Mouse (Mus musculus) c-Kit-negative CD71-positive TER-119-positive erythroid progenitor cells, embryonic 14.5 days (primary cell): ENCODE data around the gene Prpf40b.
"Not testable (repeated sequence)": the region's sequence is repeated elsewhere in the genome, so short reads cannot be mapped to it uniquely, and the experiment has no call there.

Source experiments
- DNase-seq: peaks from one replicate; pipeline ENCODE4 v3.0.0-alpha.2; 2013; ENCODE audit warnings: low read depth, low spot score

Gene Prpf40b

DNA sequence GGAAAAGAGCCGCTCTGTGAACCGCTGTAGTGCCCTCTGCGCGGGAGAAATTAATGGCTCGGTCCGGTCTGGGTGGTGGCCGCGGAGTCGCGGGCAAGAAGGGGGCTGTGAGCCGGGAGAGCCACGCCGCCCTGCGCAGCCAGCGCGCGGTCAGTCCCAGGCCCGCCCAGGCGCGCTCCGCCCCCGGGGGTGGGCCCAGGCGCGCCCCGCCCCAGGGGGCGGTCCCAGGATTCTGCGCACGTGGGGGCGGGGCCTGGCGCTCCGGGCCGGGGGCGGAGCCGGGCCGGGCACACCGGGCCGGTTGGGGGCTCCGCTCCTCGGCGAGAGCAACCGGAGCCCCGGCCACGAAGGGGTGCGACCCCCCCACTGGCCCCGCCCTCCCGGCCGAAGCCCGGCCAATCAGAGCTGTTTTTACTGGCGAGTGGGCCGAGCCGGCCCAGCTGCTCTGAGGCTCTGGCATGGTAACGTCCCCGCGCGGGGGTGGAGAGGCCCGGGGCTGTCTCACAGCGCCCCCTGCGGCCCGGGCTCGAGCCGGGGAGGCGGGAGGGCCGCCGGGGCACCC lies at the start of gene Prpf40b:
Prpf40b (plus strand) TSS at position 275 of the 562 bp plus-strand sequence.
- peak; percentile 51 for DNase-seq

DNA sequence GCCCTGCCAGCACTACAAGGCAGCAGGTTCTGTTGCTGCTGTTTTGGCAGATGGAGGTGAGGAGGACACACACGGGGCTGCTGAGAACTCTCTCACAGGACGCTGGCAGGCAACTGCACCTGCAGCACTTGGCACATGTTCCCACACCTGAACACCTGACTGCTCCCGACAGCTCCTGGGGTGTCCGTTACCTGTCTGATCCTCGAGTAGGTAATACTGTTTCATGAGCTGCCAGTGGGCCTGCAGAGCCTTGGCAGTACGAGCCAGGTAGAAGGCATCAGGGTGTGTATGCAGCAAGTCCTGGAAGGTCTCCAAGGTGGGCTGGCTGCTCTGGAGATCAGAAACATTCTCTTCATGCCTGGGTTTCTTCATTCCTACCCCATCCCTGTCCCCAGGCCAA lies 48.2 kb upstream of the Prpf40b start:
- DNase-seq = not testable (repeated sequence)

DNA sequence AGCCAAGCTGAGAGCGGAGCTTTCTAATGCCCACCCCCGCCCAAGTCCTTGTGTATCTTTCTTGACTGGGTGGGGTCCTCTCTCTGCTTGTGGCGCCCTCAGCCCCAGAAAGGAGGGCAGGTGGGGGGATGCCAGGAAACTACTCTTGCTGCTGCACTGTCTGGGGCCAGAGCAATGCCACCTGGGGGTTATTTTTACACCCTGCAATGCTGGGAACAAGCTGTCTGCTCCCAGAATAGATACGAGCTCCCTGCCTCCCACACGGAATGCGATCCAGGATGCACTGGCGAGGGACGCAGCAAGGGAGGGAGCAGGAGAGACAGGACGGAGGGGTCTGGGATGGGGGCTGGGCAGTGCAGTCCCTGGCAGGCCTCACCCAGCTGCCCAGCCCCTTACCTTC lies 45.9 kb upstream of the Prpf40b start:
- no peak for DNase-seq

DNA sequence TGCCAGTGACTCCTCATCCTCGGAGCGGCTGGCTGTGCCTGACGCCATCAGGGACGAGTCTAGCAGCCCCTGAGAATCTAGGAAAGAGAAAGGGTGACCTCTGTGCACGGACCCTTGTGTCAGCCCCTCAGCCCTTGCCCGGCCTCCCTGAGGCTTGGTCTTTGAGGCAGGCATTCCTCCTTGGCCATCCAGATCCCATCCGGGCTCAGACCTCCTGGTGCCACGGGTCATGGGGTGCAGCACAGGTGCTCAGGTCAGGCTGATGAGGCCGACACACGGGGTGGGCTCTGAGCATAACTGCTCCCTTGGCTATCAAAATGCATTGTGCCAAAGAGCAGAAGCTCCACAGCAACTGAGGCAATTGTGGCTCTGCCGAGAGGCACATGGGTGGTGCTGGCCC lies 44.9 kb upstream of the Prpf40b start:
- DNase-seq = no peak

DNA sequence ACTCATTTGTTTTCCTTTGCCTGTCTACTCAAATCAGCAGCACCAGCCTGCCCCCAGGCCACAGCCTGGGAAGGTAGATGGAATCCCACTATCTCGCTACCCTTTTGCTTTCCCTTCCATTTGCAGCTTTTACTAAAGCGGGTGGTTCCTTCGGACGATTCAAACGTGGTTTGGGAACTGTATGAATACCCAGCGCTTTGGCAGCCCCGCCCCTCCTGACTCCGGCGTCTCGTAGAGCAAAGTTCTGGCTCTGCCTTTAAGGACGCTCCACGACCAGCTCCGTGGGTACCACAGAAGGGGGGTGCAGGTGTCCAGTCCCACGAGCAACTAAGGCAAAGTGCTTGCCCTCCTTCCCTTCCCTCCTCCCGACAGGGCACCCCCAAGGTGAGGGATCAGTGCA lies 43.8 kb upstream of the Prpf40b start:
- DNase-seq = not testable (repeated sequence)

DNA sequence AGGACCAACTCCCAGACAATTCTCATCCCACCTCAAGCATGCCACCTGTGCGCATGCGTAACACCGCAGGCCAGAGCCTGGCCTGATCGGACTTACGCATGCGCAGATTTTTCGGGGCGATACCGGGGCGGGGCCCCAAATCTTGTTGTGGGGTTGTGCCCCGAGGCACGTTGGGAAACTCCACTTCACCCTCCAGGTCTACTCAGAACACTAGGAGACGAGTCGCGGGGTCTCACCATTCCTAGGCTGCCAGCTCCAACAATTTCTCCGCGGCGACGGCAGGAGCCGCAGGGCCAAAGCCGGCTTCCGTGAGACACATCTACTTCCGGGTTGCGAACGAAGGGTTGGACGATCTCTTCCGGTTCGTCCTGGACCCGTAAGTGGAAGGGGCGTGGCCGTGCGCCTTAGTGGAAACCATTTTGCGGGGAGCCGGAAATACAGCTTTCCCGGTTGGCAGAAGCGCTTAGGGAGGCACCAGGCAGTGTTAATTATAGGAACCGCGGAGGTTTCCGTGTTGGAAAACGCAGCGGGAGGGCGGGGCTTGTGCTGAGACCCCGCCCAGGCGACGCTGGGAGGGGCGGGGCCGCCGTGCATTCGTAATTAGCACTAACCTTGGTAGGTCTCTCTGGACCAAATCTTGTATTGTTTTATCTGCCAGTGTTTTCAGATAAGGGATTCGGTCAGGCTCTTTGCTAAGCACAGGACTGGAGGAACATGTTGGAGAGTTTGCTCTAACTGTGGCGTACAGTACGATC lies 43.1 kb upstream of the Prpf40b start, which contains the start of gene Mcrs1:
Mcrs1 (minus strand) TSS at position 336 of the 755 bp plus-strand sequence.
- peak; percentile 96 for DNase-seq

DNA sequence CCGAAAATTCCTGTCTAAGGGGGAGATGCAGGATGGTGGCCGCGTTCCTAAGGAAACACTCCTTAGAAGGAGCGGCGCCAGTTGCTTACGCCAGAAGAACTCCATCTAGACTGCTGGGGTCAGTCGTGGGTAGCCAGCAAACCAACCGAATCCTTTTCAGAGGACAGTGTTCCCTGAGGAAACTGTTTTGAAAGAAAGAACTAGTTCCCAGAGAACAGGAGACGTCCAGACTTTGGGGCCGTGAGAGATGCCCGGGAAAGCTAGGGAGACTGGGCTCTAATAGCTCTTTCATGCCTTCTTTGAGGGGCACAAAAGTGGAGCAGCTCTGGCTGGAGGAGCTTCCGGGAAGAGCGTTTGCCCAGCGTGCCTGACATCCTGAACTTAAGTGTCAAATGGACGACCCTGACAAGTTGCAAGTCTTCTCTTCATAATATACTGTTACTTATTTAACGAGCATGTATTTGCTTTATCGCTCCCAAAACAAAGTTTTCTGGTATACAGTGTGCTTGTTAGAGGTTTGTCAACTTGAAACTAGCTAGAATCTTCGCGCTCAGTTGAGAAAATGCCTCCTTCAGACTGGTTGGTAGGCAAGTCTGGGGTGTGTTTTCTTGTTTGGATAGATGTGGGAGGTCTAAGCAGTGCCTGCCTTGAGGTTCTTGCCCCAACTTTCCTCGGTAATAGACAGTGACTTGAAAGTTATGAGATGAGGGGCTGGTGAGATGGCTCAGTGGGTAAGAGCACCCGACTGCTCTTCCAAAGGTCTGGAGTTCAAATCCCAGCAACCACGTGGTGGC lies 42.3 kb upstream of the Prpf40b start:
- peak; percentile 24 for DNase-seq

DNA sequence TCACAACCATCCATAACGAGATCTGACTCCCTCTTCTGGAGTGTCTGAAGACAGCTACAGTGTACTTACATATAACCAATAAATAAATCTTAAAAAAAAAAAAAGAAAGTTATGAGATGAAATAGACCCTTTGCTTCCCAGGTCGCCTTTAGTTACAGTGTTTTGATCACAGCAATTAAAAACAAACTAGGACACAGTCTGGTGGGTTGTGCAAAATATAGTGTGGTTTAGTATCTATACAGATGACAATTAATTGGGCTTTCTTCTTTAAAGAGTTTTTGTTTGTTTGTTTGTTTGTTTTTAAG lies 41.8 kb upstream of the Prpf40b start:
- not testable (repeated sequence) for DNase-seq

DNA sequence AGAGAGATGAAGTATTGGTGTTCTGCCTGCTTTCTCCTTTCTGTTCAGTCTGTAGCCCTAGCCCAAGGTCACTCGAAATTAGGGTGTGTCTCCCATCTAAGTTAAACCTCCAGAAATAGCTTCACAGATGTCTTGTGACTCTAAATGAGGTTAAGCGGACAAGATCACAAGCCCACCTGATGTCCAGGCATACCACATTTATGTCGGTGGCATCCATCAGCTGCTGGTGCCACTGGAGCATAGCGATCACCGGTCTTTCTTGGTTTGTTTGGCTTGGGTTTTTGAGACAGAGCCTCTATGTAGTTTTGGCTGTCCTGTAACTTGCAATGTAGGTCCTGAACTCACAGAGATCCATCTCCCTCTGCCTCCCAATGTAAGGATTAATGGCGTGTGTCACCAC lies 41.1 kb upstream of the Prpf40b start:
- no peak for DNase-seq

DNA sequence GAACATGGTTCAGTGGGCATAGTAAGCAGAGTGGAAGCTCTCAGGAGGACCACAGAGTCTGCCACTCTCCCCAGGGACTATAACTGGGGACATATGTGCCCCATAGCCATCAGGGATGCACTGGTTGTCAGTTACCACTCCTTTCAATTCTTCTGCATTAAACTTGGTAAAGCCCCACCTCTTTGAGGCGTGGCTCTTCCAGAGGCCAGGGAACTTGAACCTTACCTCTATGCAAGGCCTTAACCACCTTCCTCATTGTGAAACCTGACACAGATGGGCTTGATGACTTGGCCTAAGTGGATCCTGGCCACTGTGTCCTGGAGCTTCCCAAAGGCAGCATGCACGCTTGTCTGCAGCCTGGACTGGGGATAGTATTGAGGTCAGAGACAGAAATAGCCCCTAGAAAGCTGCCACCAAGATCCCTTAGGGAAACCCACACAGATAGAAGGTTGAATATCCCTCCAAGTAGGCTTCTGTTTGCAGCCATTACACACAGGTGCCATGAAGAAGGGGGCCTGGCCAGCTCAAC lies 40.3 kb upstream of the Prpf40b start:
- no peak for DNase-seq

DNA sequence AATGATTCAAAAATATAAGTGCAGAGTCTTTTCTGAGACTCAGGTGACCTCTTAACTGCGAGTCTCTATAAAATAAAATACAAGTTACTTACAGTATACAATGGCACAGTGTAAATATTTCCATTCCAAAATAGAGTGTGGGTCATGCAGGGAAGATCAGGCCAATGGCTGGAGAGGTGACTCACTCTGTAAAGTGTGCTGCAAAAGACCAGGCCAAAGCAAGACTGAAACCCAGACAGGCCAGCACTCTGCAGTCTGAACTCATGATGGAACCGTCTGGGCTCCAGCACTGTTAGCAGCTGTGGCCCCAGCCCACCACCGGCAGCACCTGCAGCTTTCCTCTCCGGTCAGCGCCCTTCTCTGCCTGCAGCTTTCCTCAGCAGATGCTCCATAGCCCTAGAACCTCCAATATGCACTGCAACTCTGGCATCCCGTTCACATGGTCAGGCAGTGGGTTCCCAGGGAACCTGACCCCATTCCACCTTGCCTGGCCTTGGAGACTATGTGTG lies 39.6 kb upstream of the Prpf40b start:
- no peak for DNase-seq

DNA sequence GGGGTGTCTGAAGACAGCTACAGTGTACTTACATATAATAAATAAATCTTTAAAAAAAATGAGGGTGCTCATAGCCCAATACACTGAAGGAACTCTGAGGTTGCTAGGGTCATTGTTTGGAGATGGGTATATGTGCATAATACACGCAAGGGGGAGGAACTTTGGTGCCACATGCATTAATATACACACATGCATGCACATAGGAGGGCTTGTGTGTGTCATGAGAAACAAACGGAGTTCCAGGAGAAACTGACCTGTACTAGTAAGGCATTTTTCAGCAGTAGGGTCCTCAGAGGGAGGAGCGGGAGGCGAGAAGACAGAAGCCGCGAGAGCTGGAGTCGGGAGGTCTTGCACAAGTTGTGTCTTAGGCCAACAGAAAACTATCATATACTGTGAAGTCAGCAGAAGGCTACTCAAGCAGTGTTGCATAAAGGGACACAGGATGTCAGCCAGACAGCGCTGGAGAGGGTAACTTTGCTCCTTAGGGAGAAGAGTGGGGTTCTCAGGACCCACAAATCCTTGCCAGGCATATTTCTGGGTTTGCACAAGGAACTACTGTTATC lies 35.6 kb upstream of the Prpf40b start:
- no peak for DNase-seq

DNA sequence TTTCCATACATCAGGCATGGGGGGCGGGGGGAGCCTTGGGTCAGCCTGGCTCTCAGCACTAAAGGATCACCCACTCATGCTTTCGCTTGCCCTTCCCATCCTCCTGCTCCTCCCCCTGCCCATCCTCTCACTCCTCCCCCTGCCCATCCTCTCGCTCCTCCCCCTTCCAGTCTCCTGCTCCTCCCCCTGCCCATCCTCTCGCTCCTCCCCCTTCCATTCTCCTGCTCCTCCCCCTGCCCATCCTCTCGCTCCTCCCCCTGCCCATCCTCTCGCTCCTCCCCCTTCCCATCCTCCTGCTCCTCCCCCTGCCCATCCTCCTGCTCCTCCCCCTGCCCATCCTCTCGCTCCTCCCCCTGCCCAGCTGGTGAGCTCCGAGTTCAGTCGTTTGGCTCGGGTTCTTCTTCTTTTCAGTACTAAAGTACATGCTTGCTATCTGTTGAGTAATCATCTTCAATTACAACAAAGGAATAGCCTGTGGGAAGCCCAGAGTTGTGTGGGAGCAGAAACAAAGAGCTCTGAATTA lies 35.1 kb upstream of the Prpf40b start:
- no peak for DNase-seq

DNA sequence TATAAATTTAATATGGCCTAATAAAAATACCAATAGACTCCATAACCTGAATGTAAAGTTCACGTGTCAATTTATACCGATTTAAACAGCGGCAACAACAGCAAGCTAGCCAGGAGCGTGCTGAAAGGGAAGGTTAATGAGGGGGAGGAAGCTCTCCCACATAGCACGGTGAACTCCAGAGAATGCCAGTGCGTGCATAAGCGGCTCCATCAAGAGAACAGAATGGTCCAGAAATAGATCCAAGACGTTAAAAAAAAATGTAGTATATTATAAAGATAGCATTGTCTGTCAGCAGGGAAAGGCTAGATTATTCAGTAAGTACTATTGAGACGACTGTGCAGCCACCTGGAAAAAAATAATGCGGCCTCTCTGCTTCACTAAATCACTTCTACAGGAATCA lies 32.2 kb upstream of the Prpf40b start:
- no peak for DNase-seq

DNA sequence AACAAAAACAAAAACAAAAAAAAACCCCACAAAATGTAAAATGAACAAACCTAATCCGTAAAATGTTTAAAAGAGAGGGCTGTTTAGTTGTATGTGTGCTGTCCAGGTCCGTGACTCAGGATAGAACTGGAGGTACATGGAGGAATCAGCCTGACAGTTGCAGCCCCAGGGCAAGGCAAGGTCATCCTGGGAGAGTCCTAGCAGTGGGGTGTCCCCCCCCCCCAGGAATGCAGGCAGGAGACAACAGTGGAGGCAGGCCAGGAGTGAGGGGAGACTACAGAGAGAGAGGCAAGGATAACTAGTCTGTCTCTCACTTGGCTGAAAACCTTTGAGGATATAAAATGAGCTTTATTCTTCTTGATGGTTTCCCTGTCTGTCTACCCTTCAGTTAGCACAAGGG lies 30.5 kb upstream of the Prpf40b start:
- DNase-seq = no peak

DNA sequence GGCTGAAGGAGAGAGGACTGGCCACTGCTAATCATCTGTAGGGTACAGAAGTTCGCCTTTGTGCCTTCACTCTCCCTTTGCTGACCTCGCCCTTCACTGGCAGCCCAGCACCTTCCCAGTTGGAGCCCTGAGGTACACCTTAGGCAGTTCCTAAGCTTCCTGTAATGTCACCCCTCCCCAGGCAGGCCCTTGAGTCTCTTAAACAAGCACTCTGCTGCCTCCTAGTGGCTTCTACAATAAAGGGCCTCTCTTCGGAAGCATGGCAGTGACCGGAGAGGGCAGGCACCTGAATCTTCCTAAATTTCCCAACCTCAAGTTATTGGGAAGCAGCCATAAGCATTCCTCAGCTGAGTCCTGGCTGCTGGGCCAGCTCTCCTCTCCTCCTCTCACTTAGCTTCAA lies 29.2 kb upstream of the Prpf40b start:
- DNase-seq = peak; percentile 37

DNA sequence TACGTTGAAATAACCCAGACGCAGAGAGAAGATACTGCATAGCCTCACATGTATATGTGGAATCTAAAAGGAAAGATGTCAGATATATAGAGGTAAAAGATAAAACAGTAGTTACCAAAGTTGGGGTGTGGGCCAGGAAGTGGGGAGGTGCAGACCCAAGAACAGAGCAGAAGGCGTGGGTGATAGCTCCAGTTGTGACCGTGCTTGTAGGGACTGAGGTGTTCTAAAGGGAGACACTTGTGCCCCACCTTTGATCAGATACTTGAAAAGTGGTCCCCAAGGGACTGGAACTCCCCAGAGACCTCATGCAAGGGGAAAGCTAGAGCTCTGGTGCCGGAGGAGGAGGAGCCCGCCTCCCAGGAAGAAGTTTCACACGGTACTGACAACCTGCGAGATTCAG lies 18.8 kb upstream of the Prpf40b start:
- no peak for DNase-seq

DNA sequence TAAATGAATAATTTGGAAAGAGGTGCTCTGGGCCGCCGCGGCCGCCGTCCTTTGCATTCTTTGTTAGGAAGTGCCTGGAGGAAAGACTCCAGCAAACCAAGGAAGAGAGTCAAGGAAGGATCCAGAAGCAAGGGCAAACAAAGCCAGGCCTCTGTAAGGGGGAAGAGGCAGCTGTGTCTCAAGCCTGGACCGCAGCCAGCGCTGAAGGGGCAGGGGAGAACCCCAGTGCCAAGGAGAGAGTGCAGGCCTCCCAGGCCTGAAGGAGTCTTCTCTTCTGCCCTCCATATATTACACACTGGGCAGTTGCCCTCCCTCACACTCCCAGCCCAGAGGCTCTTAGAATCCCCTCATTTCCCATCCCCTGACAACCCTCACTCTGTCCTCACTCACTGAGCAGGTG lies 16.6 kb upstream of the Prpf40b start:
- no peak for DNase-seq

DNA sequence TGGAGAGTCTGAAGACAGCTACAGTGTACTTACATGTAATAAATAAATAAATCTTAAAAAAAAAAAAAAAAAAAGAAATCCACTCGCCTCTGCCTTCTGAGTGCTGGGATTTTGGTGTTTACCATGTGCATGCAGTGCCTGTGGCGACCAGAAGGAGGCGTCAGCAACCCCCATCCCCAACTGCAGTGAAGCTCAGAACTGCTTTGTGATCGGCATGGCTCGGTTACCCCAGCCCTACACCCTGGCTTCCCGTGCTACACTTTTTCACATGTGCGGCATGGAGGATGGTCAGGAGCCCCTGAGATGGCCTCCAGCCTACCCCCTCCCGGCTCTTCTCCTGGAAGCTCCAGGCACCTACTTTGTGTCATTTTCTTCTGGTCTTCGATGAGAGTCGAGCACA lies 11.4 kb upstream of the Prpf40b start:
- DNase-seq = no peak

DNA sequence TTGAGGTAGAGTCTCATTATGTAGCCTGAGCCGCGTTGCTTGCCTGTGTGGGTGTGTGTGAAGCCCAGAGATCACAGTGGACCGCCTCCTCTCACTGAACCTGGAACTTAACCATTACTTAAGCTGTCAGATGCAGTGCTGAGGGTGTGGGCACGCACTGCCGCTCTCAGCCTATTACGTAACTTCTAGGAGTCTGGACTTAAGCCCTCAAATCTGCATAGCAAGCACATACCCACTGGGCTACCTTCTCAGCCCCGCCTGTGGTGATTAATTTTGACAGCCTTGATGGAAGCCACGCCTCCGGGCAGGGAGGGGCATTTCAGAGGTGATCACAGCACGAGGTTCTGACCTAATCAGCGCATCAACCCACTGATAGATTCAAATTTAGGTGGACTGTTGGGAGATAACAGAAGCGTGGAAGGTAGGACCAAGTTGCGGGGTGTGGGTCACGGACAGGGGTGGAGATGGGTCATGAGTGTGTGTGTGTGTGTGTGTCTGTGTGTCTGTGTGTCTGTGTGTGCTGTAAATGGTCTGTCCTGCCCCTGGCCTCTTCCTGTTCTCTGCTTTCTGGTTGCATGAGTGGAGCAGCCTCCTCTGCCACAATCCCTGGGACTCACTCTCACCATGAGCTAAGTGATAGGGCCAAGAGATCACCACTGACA lies 10.2 kb upstream of the Prpf40b start:
- no peak for DNase-seq

DNA sequence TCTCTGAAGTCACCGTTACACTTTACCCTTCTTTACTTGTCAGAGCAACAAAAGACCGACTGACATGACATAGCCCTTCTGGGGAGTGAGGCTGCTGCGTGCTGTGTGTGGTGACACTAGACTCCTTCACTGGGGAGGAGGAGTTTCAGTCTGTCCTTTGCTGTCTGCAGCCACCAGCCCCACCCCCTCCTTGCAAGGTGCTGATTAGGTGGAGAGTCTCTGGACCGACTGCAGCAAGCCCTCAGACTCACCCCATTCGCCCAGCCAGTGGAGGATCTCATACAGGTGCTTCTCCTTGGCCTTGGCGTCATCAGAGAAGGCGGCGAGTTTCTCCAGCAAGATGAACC lies 9.7 kb upstream of the Prpf40b start:
- DNase-seq = no peak
